Mouse (Mus musculus): ENCODE data around the gene Spg21. TPM values are rescaled to one million over a fixed set of nuclear protein-coding genes. Genes with fewer than 3 reads are reported as not detected.

Gene Spg21
- 10 to 100 TPM; 27.0 to 27.8 TPM for total RNA-seq (2021)
- long read RNA-seq, experiment 1, transcript Spg21-201 (9 exons, 2,680 nt): major isoform, 46 of 48 reads
- long read RNA-seq, experiment 1, partial matches to known transcripts: 1 of 48 reads
- long read RNA-seq, experiment 1, other reads (novel, unspliced or antisense): 1 of 48 reads
- long read RNA-seq, experiment 2, transcript Spg21-201 (9 exons, 2,680 nt): major isoform, 43 of 46 reads
- long read RNA-seq, experiment 2, partial matches to known transcripts: 1 of 46 reads
- long read RNA-seq, experiment 2, other reads (novel, unspliced or antisense): 2 of 46 reads

GRCm38 (mm10) chr9:65460732-65461442, at the start of gene Spg21:
Gene Spg21 (plus strand): TSS chr9:65460947.
- peak; percentile 93 to 95 for DNase-seq (ENCODE audit: low spot score in 2 of 2)
- intact Hi-C loops (cut with DNase I): no loop called here

DNA sequence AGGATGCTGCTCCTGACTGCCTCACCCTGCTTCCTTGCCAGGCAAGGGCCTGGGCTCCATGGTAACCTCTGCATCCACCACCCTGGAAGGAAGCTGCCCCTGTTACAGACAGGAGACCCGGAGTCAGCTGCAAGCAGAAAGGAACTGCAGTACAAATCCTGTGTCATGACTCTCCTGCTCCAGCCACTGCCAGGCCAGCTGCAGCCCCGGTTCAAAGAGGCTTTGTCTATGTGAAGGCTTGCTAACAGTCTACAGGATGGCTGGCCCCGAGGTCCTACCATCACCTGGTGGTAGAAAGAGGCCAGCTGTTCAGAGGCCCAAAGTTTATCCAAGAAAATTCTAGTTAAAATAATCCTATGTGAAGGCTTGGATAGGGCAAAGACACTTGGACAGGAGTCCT, 49.4 kb upstream of the Spg21 start:
- no peak for DNase-seq (ENCODE audit: low spot score in 2 of 2)
- intact Hi-C loops (cut with DNase I): no loop called here

GRCm38 (mm10) chr9:65417738-65418137, 43.0 kb upstream of the Spg21 start:
- intact Hi-C loops (cut with DNase I): no loop called here
- no peak for DNase-seq (ENCODE audit: low spot score in 2 of 2)

- DNase-seq (ENCODE audit: low spot score in 2 of 2): no peak
- intact Hi-C loops (cut with DNase I): no loop called here
These were observed 41.1 kb upstream of the Spg21 start for GRCm38 (mm10) chr9:65419633-65420032.

DNA sequence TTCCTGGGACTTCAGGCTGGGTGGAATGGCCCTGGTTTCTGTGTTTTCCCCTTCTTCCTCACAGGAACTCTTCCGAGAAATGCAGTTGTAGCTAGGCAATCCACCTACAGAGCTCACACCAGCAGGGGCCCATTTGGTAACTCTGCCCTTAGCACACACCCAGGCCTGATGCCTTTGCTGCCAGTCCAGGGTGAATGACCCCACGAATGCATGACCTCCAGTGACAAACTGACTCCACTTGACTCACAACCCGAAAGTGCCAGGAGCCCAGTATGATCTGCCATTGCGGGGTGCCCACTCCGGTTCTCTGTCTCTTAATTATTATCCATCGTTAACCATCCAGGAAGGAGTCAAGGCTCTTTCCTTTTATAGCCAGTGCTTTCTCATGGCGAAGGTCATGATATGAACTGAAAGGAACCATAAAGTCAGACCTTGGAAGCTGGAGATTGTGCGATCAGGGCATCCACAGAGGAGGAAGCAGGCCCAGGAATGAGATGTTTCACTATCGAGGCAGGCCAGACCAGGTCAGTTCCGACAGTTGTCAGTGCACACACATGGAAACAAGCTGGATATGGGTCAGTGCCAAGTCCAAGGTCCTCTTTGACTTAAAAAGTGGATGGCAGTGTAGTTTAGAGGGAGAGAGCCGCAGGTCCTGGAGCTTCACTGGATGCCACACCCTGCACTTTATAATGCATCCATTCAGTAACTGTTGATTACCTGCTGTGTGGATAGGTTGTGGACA, 37.8 kb upstream of the Spg21 start, which contains the start of gene Slc51b:
Gene Slc51b, minus strand, starts transcription at position 196 of the 742 bp plus-strand sequence.
- intact Hi-C loops (cut with DNase I): no loop called here

GRCm38 (mm10) chr9:65424393-65424792, 36.4 kb upstream of the Spg21 start:
- intact Hi-C loops (cut with DNase I): no loop called here
- no peak for DNase-seq (ENCODE audit: low spot score in 2 of 2)

More for the DNA sequence above, 37.8 kb upstream of the Spg21 start, which contains the start of gene Slc51b:
- no peak for DNase-seq (ENCODE audit: low spot score in 2 of 2)

- DNase-seq (ENCODE audit: low spot score in 2 of 2): no peak
- intact Hi-C loops (cut with DNase I): no loop called here
These were observed 33.2 kb upstream of the Spg21 start for GRCm38 (mm10) chr9:65427511-65427910.

DNA sequence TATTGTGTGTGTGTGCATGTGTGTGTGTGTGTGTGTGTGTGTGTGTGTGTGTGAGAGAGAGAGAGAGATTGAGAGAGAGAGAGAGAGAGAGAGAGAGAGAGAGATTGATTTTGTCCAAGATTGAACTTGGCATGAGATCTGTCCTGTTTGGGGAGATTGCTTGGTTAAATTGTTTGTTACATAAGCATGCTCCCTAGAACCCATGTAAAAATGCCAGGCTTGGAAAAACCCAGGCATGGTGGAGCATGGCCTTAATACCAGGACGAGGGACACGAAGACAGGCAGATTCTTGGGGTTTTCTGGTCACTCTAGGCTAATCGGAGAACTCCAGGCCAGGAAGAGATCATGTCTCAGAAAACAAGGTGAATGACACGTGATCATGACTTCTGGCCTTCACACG, 32.7 kb upstream of the Spg21 start:
- no peak for DNase-seq (ENCODE audit: low spot score in 2 of 2)
- intact Hi-C loops (cut with DNase I): no loop called here

DNA sequence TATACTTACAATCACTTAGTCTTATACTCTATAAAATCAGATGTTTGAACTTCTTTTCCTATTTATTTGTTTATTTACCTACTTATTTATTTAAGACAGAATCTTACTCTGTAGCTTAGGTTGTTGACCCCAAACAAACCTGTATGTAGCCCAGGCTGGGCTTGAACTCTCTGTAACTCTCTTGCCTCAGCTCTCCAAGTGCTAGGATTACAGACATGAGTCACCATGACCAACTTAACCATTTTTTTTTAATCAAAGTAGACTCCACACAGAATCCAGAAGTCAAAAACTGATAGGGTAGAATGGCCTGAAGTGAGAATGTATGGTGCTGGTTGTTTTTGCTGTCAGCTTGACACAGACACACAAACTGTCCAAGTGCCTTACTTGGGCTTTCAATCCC, 30.3 kb upstream of the Spg21 start:
- intact Hi-C loops (cut with DNase I): loop anchor here (10.0 kb wide), 1 partner anchor 116 kb away; no protein-coding TSS in a partner anchor
- no peak for DNase-seq (ENCODE audit: low spot score in 2 of 2)

DNA sequence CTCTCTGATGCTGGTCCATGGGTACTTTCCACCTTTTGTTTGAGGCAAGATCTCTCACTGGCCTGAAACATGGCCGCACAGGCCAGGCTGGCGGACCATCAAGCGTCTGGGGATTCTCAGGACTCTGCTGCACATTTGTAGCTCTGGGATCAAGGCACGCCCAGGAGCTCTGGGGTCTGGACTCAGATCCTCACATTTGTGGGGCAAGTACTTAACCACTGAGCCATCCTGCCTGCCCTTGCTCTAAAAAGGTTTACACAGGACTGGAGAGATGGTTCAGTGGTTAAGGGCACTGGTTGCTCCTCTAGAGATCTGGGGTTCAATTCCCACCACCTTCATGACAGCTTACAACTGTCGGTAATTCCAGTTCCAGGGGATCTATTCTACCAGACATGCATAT, 29.8 kb upstream of the Spg21 start:
- intact Hi-C loops (cut with DNase I): loop anchor here (10.0 kb wide), 1 partner anchor 116 kb away; no protein-coding TSS in a partner anchor
- no peak for DNase-seq (ENCODE audit: low spot score in 2 of 2)

GRCm38 (mm10) chr9:65432236-65432635, 28.5 kb upstream of the Spg21 start:
- peak; percentile 93 for DNase-seq (ENCODE audit: low spot score in 2 of 2)
- intact Hi-C loops (cut with DNase I): loop anchor here (1.0 to 10.0 kb wide), 3 partner anchors 39 to 117 kb away; no protein-coding TSS in a partner anchor

DNA sequence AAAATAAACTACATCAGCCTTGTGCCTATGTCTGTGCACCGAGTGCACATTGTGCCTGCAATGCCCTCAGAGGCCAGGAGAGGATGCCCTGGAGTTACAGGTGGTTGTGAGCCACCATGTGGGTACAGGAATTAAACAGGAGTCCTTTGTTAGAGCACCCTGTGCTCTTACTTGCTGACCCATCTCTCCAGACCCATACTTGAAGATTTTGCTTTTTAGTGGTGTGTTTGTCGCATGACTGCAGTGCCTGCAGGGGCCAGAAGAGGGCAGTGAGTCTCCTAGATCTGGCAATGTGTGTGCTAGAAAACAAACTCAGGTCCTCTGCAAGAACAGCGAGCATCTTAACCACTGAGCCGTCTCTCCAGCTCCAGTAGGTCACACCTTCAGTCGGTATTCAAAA, 26.6 kb upstream of the Spg21 start:
- DNase-seq (ENCODE audit: low spot score in 2 of 2): peak; percentile 18 to 56
- intact Hi-C loops (cut with DNase I): loop anchor here (10.0 kb wide), 1 partner anchor 119 kb away; no protein-coding TSS in a partner anchor

- intact Hi-C loops (cut with DNase I): loop anchor here (10.0 kb wide), 1 partner anchor 120 kb away; no protein-coding TSS in a partner anchor
- DNase-seq (ENCODE audit: low spot score in 2 of 2): no peak
These were observed 25.5 kb upstream of the Spg21 start for GRCm38 (mm10) chr9:65435211-65435610.

DNA sequence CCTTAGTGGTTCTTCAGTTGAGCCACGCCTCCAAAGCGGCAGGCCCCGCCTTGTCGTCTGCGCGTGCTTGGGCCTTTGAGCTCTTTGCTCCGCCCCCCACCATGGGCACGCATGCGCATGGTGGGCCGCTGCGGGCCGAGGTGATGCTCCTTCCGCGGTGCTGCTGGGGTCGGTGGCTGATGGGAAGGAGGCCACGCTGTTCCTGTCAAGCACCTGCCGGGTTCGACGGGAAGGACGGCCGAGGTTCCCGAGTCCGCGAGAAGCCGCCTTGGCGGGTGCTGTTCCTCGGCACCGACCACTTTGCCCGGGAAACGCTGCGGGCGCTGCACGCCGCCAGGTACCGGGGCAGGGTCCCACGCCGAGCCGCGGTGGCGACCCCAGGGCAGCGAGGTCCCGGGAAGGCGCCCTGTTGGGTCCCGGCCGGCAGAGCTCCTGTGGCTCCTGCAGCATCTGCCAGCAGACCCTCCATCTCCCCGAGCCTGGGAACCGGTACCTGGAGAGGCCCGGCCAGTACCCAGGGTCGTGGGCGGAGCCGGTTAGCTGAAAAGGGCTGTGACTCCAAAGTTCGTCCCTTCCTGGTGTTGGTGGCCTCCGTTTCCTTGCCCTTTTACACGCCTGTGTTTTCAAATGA, 25.0 kb upstream of the Spg21 start, which contains the start of gene Mtfmt:
Gene Mtfmt, plus strand, starts transcription at position 112 of the 631 bp plus-strand sequence.
- DNase-seq (ENCODE audit: low spot score in 2 of 2): peak; percentile 93
- intact Hi-C loops (cut with DNase I): loop anchor here (10.0 kb wide), 1 partner anchor 121 kb away; no protein-coding TSS in a partner anchor

GRCm38 (mm10) chr9:65444692-65445091, 16.1 kb upstream of the Spg21 start:
- intact Hi-C loops (cut with DNase I): no loop called here
- DNase-seq (ENCODE audit: low spot score in 2 of 2): no peak

DNA sequence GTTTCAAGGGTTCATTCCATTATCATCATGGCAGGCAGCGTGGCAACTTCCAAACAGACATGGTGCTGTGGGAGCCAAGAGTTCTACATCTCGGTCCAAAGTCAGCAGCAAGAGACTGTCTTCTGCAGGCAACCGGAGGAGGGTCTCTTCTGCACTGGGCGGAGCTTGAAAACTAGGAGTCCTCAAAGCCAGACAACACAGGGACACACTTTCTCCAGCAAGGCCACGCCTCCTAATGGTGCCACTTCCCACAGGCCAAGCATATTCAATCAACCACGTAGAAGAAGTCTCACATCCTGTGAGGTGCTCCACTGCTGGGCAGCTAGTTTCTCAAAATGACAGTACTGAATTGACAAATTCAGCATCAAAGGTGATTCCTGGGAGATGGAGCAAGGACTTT, 12.8 kb upstream of the Spg21 start:
- intact Hi-C loops (cut with DNase I): no loop called here
- DNase-seq (ENCODE audit: low spot score in 2 of 2): no peak

- no peak for DNase-seq (ENCODE audit: low spot score in 2 of 2)
- intact Hi-C loops (cut with DNase I): no loop called here
These were observed 1.8 kb upstream of the Spg21 start for GRCm38 (mm10) chr9:65458975-65459374.

DNA sequence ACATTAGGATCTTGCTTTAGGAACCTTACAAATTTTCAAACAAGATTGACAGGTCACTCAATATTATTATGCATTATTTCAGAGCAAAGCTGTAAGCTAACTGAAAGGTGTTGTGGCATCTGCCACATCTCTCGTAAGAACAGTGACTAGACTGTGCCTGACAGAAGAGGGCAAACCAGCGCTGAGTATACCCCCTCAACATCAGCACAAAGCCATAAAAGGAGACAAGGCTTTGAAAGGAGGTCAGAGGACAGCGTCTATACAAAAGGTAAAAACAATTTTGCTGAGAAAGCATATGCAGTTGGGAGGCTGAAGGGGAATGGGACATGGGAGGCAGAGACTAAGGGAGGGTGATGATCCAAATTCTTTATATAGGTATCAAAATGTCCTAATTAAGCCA, 549 bp upstream of the Spg21 start:
- intact Hi-C loops (cut with DNase I): no loop called here
- no peak for DNase-seq (ENCODE audit: low spot score in 2 of 2)

GRCm38 (mm10) chr9:65462544-65462943, 1.8 kb downstream of the Spg21 start:
- DNase-seq (ENCODE audit: low spot score in 2 of 2): no peak
- intact Hi-C loops (cut with DNase I): no loop called here
